Mouse (Mus musculus): ENCODE results near the gene Slc35e3. TPM values are rescaled to one million over a fixed set of nuclear protein-coding genes. Genes with fewer than 3 reads are reported as not detected.

The Slc35e3 gene
- total and polyA plus RNA-seq, 2 experiments from 2014 or later: 24.4 to 31.0 TPM

GRCm38 (mm10) chr10:117689297-117690100, 56.7 kb downstream of the Slc35e3 start:
- 95% methylated on average over 11 of the region's 11 CpGs for WGBS
- H3K36me3 ChIP-seq (ENCODE audit: insufficient read depth, low read length): peaks cover 22% of the 10 kb centered on the region
- TF ChIP-seq CTCF (IDR thresholded peaks at IDR 0.05): no peak
- no peak overlapping the region for H3K9ac ChIP-seq (replicated peaks; ENCODE audit: low read length, poor library complexity, severe bottlenecking)
- H3K4me1 ChIP-seq (ENCODE audit: insufficient read depth, low read length): no peaks in the 10 kb centered on the region
- H3K4me2 ChIP-seq (ENCODE audit: low read depth, low read length, poor library complexity, severe bottlenecking): no peak overlapping the region
- no peaks in the 10 kb centered on the region for H3K9me3 ChIP-seq (ENCODE audit: low read length)
- no peak overlapping the region for H3K4me3 ChIP-seq (ENCODE audit: low read depth, low read length)
- no peaks in the 10 kb centered on the region for H3K27me3 ChIP-seq (ENCODE audit: insufficient read depth, low read length)
- no peak for ATAC-seq (ENCODE audit: low FRiP score)
- no peak overlapping the region for H3K27ac ChIP-seq (ENCODE audit: low read depth, low read length)
- DNase-seq (ENCODE audit: low spot score): no peak

- ATAC-seq (ENCODE audit: low FRiP score) (0 out of 2 replicates have a peak, but pooled peaks have one; percentile 47), DNase-seq (ENCODE audit: low spot score) (peak; percentile 34)
- Histone ChIP-seq H3K9me3 (ENCODE audit: low read length) (no peaks in the 10 kb centered on the region), H3K4me1 (ENCODE audit: insufficient read depth, low read length) (no peaks in the 10 kb centered on the region), H3K9ac (replicated peaks; ENCODE audit: low read length, poor library complexity, severe bottlenecking) (no peak overlapping the region), H3K27ac (ENCODE audit: low read depth, low read length) (no peak overlapping the region), H3K4me3 (ENCODE audit: low read depth, low read length) (no peak overlapping the region), H3K36me3 (ENCODE audit: insufficient read depth, low read length) (peaks cover 16% of the 10 kb centered on the region), H3K4me2 (ENCODE audit: low read depth, low read length, poor library complexity, severe bottlenecking) (no peak overlapping the region), H3K27me3 (ENCODE audit: insufficient read depth, low read length) (no peaks in the 10 kb centered on the region)
- 85% methylated on average over 13 of the region's 13 CpGs for WGBS
- TF ChIP-seq CTCF (IDR thresholded peaks at IDR 0.05): peak; percentile 51
Measured at GRCm38 (mm10) chr10:117688204-117689151, 57.7 kb downstream of the Slc35e3 start.

- H3K27me3 ChIP-seq (ENCODE audit: insufficient read depth, low read length): no peaks in the 10 kb centered on the region
- no peaks in the 10 kb centered on the region for H3K4me1 ChIP-seq (ENCODE audit: insufficient read depth, low read length)
- H3K36me3 ChIP-seq (ENCODE audit: insufficient read depth, low read length): peaks cover 11% of the 10 kb centered on the region
- no peak for DNase-seq (ENCODE audit: low spot score)
- no peak overlapping the region for H3K27ac ChIP-seq (ENCODE audit: low read depth, low read length)
- no peak overlapping the region for H3K4me3 ChIP-seq (ENCODE audit: low read depth, low read length)
- 89% methylated on average over 7 of the region's 7 CpGs for WGBS
- no peaks in the 10 kb centered on the region for H3K9me3 ChIP-seq (ENCODE audit: low read length)
- TF ChIP-seq CTCF (IDR thresholded peaks at IDR 0.05): no peak
- H3K9ac ChIP-seq (replicated peaks; ENCODE audit: low read length, poor library complexity, severe bottlenecking): no peak overlapping the region
- no peak for ATAC-seq (ENCODE audit: low FRiP score)
- H3K4me2 ChIP-seq (ENCODE audit: low read depth, low read length, poor library complexity, severe bottlenecking): no peak overlapping the region
Measured at GRCm38 (mm10) chr10:117687577-117687976, 58.6 kb downstream of the Slc35e3 start.

GRCm38 (mm10) chr10:117687018-117687417, 59.1 kb downstream of the Slc35e3 start:
- Histone ChIP-seq H3K36me3 (ENCODE audit: insufficient read depth, low read length) (peaks cover 8% of the 10 kb centered on the region), H3K4me3 (ENCODE audit: low read depth, low read length) (no peak overlapping the region), H3K4me2 (ENCODE audit: low read depth, low read length, poor library complexity, severe bottlenecking) (no peak overlapping the region), H3K27me3 (ENCODE audit: insufficient read depth, low read length) (no peaks in the 10 kb centered on the region), H3K4me1 (ENCODE audit: insufficient read depth, low read length) (no peaks in the 10 kb centered on the region), H3K27ac (ENCODE audit: low read depth, low read length) (no peak overlapping the region), H3K9ac (replicated peaks; ENCODE audit: low read length, poor library complexity, severe bottlenecking) (no peak overlapping the region), H3K9me3 (ENCODE audit: low read length) (no peaks in the 10 kb centered on the region)
- ATAC-seq (ENCODE audit: low FRiP score): no peak
- no peak for DNase-seq (ENCODE audit: low spot score)
- no peak for TF ChIP-seq CTCF (IDR thresholded peaks at IDR 0.05)
- 83% methylated on average over 3 of the region's 3 CpGs for WGBS

GRCm38 (mm10) chr10:117685849-117686591, 60.1 kb downstream of the Slc35e3 start:
- H3K36me3 ChIP-seq (ENCODE audit: insufficient read depth, low read length): peaks cover 8% of the 10 kb centered on the region
- no peak overlapping the region for H3K4me3 ChIP-seq (ENCODE audit: low read depth, low read length)
- H3K4me1 ChIP-seq (ENCODE audit: insufficient read depth, low read length): no peaks in the 10 kb centered on the region
- no peaks in the 10 kb centered on the region for H3K27me3 ChIP-seq (ENCODE audit: insufficient read depth, low read length)
- no peak overlapping the region for H3K9ac ChIP-seq (replicated peaks; ENCODE audit: low read length, poor library complexity, severe bottlenecking)
- no peak overlapping the region for H3K27ac ChIP-seq (ENCODE audit: low read depth, low read length)
- DNase-seq (ENCODE audit: low spot score) (no peak), ATAC-seq (ENCODE audit: low FRiP score) (no peak)
- no peak for TF ChIP-seq CTCF (IDR thresholded peaks at IDR 0.05)
- no peaks in the 10 kb centered on the region for H3K9me3 ChIP-seq (ENCODE audit: low read length)
- 88% methylated on average over 13 of the region's 13 CpGs for WGBS
- H3K4me2 ChIP-seq (ENCODE audit: low read depth, low read length, poor library complexity, severe bottlenecking): no peak overlapping the region
